Mouse (Mus musculus) olfactory bulb, adult 2 months (tissue): ENCODE data around the gene Otop3.

ENCODE experiments used
- CTCF ChIP-seq: fragments of 200-500 bp; IDR thresholded peaks from 2 replicates; pipeline ENCODE4 v1.5.1; 2012; ENCODE audit warnings: low read depth, mild to moderate bottlenecking, low read length, moderate library complexity; ENCODE audit not compliant: insufficient read depth
- POLR2A ChIP-seq: fragments of 200-500 bp; IDR thresholded peaks from 2 replicates; pipeline ENCODE4 v1.6.1; 2012; ENCODE audit warnings: mild to moderate bottlenecking, low read depth, low read length, moderate library complexity; ENCODE audit not compliant: insufficient read depth

- no peak for TF ChIP-seq CTCF
- TF ChIP-seq POLR2A, result peak; percentile 40; the same call in 1 of the 2 replicates
These were observed 39.5 kb downstream of the Otop3 start for GRCm38 (mm10) chr11:115373805-115374694.
